Mouse (Mus musculus) kidney, adult 2 months (tissue): ENCODE results near the gene Nhsl1.

Experiments used
- CTCF ChIP-seq: fragments of 200-500 bp; conservative IDR thresholded peaks from 2 replicates; pipeline ENCODE4 v1.5.1; 2011; ENCODE audit warnings: low read depth, mild to moderate bottlenecking, control low read depth, low read length, moderate library complexity, mixed read lengths; ENCODE audit not compliant: insufficient read depth, insufficient read length
- POLR2A ChIP-seq: fragments of 200-500 bp; IDR thresholded peaks from one replicate; pipeline ENCODE4 v1.6.1; 2011; ENCODE audit warnings: low read depth, low read length, control low read depth

GRCm38 (mm10) chr10:18469279-18470135, 150.7 kb downstream of the Nhsl1 start:
- TF ChIP-seq CTCF (no peak), POLR2A (no peak)
